Mouse (Mus musculus) skeletal muscle tissue, adult 2 months (tissue): Measurements from ENCODE around the gene Hic2.
"Not testable (repeated sequence)": the region's sequence is repeated elsewhere in the genome, so short reads cannot be mapped to it uniquely, and the experiment has no call there.

Source experiments
- DNase-seq: peaks from one replicate; pipeline ENCODE4 v3.0.0-alpha.2; 2012; ENCODE audit warnings: low read depth, low spot score

The Hic2 gene

GRCm38 (mm10) chr16:17232794-17233701, at the start of gene Hic2:
Gene Hic2, plus strand, starts transcription at chr16:17233572.
- peak; percentile 88 for DNase-seq

- no peak for DNase-seq
Observed at GRCm38 (mm10) chr16:17185475-17185874, 47.9 kb upstream of the Hic2 start.

GRCm38 (mm10) chr16:17193823-17194222, 39.5 kb upstream of the Hic2 start:
- no peak for DNase-seq

GRCm38 (mm10) chr16:17200121-17200952, 33.0 kb upstream of the Hic2 start:
- DNase-seq = no peak

GRCm38 (mm10) chr16:17200953-17201707, 32.2 kb upstream of the Hic2 start:
- peak; percentile 60 for DNase-seq

GRCm38 (mm10) chr16:17201977-17202376, 31.4 kb upstream of the Hic2 start:
- DNase-seq = no peak

GRCm38 (mm10) chr16:17202549-17202948, 30.8 kb upstream of the Hic2 start, which contains the start of gene Ube2l3:
Gene Ube2l3, minus strand, starts transcription at chr16:17202649.
- DNase-seq = no peak

GRCm38 (mm10) chr16:17204990-17205389, 28.4 kb upstream of the Hic2 start:
- peak; percentile 35 for DNase-seq

GRCm38 (mm10) chr16:17208389-17209361, 24.7 kb upstream of the Hic2 start, which contains the start of gene Rimbp3:
Gene Rimbp3, plus strand, starts transcription at chr16:17208603.
- DNase-seq = peak; percentile 60

- no peak for DNase-seq
Observed at GRCm38 (mm10) chr16:17209404-17209960, 23.9 kb upstream of the Hic2 start.

- DNase-seq = peak; percentile 66
Observed at GRCm38 (mm10) chr16:17209981-17210838, 23.2 kb upstream of the Hic2 start.

GRCm38 (mm10) chr16:17216934-17217633, 16.3 kb upstream of the Hic2 start:
- no peak for DNase-seq

- DNase-seq = no peak
Observed at GRCm38 (mm10) chr16:17220127-17220733, 13.1 kb upstream of the Hic2 start.

- peak; percentile 91 for DNase-seq
Observed at GRCm38 (mm10) chr16:17222197-17222596, 11.2 kb upstream of the Hic2 start.

- no peak for DNase-seq
Observed at GRCm38 (mm10) chr16:17225584-17225983, 7.8 kb upstream of the Hic2 start.

GRCm38 (mm10) chr16:17226496-17226895, 6.9 kb upstream of the Hic2 start:
- DNase-seq = no peak

GRCm38 (mm10) chr16:17231523-17231922, 1.8 kb upstream of the Hic2 start:
- DNase-seq = not testable (repeated sequence)
